Mouse (Mus musculus) embryonic facial prominence, embryonic 10.5 days (tissue): ENCODE data around the gene Phospho1. TPM values are rescaled to one million over a fixed set of nuclear protein-coding genes. Genes with fewer than 3 reads are reported as not detected.

Experiments used
- DNase-seq: peaks from one replicate; pipeline ENCODE4 v3.0.0-alpha.2; 2017; ENCODE audit warnings: low spot score
- H3K27ac ChIP-seq: fragments of 300-500 bp; sonication (generic); replicated peaks from 2 replicates; pipeline ENCODE4 v1.5.1; 2016; ENCODE audit warnings: mild to moderate bottlenecking
- H3K27me3 ChIP-seq: fragments of 300-500 bp; sonication (generic); replicated peaks from 2 replicates; pipeline ENCODE4 v1.6.1; 2016; ENCODE audit warnings: low read depth, mild to moderate bottlenecking; ENCODE audit not compliant: poor library complexity, severe bottlenecking
- H3K36me3 ChIP-seq: fragments of 300-500 bp; sonication (generic); replicated peaks from 2 replicates; pipeline ENCODE4 v1.6.1; 2016; ENCODE audit warnings: mild to moderate bottlenecking, moderate library complexity
- H3K4me1 ChIP-seq: fragments of 300-500 bp; sonication (generic); 2 replicates; pipeline ENCODE4 v1.6.1; 2016
- H3K4me3 ChIP-seq: fragments of 300-500 bp; sonication (generic); 2 replicates; pipeline ENCODE4 v1.5.1; 2016; ENCODE audit warnings: mild to moderate bottlenecking, moderate library complexity
- H3K9me3 ChIP-seq: fragments of 300-500 bp; sonication (generic); 2 replicates; pipeline ENCODE4 v1.6.1; 2016; ENCODE audit warnings: mild to moderate bottlenecking
- WGBS: fragments of 180-500 bp; shearing (Covaris S2); methylation state at CpG from one replicate; pipeline ENCODE4 v1.1.7; 2016; 5-methylcytosine and 5-hydroxymethylcytosine counted together
- polyA plus RNA-seq: library from polyadenylated mRNA; unstranded; fragments of >200 nt; fragmentation: Nextera tagmentation; extraction: Ambion mirVana; gene quantifications from 2 replicates; pipeline ENCODE4 v1.2.1, GENCODE M21; 2016

Phospho1 gene
- polyA plus RNA-seq: not detected in 2 replicates

- peaks cover 18% of the 10 kb centered on the region for H3K4me1 ChIP-seq
- H3K27me3 ChIP-seq: peaks cover 76% of the 10 kb centered on the region
- DNase-seq: peak; percentile 95
- WGBS: under 1% methylated on average over 78 of the region's 78 CpGs
- no peaks in the 10 kb centered on the region for H3K9me3 ChIP-seq
- H3K36me3 ChIP-seq: no peaks in the 10 kb centered on the region
- H3K4me3 ChIP-seq: peak within 1 kb of the TSS; percentile 72
- H3K27ac ChIP-seq: peak within 1 kb of the TSS; percentile 82
Measured at GRCm38 (mm10) chr11:95824071-95824876, at the start of gene Phospho1. Gene Phospho1, plus strand, starts transcription at chr11:95824499.

GRCm38 (mm10) chr11:95777323-95778297 is 46.7 kb upstream of the Phospho1 start:
- Histone ChIP-seq H3K4me3 (no peak overlapping the region), H3K27ac (no peak overlapping the region), H3K27me3 (no peaks in the 10 kb centered on the region), H3K36me3 (peaks cover 34% of the 10 kb centered on the region), H3K9me3 (no peaks in the 10 kb centered on the region), H3K4me1 (peaks cover 5% of the 10 kb centered on the region; the same call in 1 of the 2 replicates)
- 81% methylated on average over 17 of the region's 17 CpGs for WGBS
- DNase-seq: no peak

DNA sequence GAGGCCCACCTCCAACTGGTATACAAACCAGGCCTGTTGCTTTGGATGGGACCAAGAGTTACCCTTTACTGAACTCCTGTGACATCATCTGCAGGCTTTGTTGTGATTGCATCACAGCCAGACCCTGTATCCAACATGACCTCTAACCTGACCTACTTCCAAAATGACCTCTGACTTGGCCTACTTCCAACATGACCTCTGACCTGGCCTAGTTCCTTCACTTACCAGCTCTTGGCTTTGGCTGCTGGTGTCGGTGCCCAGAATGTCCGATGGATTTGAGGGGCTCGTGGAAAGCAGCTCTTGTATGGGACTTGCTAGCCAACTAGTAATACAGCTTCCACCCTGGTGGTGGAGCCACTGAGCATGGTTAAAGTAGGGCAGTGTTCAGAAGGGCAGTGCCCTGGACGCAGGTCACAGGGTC is 45.5 kb upstream of the Phospho1 start:
- peaks cover 5% of the 10 kb centered on the region; the same call in 1 of the 2 replicates for H3K4me1 ChIP-seq
- no peak for DNase-seq
- H3K27me3 ChIP-seq: no peaks in the 10 kb centered on the region
- peaks cover 23% of the 10 kb centered on the region for H3K36me3 ChIP-seq
- no peaks in the 10 kb centered on the region for H3K9me3 ChIP-seq
- 75% methylated on average over 4 of the region's 4 CpGs for WGBS
- no peak overlapping the region for H3K4me3 ChIP-seq
- H3K27ac ChIP-seq: no peak overlapping the region

- peaks cover 5% of the 10 kb centered on the region; the same call in 1 of the 2 replicates for H3K4me1 ChIP-seq
- WGBS: 93% methylated on average over 4 of the region's 4 CpGs
Measured at GRCm38 (mm10) chr11:95779366-95779765, 44.9 kb upstream of the Phospho1 start.

DNA sequence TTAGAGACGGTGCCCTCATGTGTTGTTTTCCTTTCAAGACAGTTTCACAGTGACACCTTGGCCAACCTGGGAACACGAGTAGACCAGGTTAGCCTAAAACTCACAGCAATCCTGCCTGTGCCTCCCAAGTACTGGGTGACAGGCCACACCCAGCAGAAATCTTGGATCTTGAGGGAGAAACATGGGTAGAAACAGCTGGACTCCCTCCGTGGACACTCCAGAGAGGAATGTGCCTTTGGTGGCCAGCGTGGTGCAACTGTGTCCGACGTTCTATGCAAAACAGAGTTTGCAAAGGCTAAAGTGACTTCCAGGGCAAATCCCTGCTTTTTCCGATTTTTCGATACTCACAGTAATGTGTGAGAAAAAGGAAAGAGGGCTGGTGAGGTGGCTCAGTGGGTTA is 43.8 kb upstream of the Phospho1 start:
- H3K9me3 ChIP-seq: 0 out of 2 replicates have a peak, but pooled peaks cover 3% of the 10 kb centered on the region
- WGBS: 91% methylated on average over 8 of the region's 8 CpGs
- peaks cover 5% of the 10 kb centered on the region; the same call in 1 of the 2 replicates for H3K4me1 ChIP-seq
- H3K36me3 ChIP-seq: peaks cover 18% of the 10 kb centered on the region
- H3K4me3 ChIP-seq: no peak overlapping the region
- no peak overlapping the region for H3K27ac ChIP-seq
- no peaks in the 10 kb centered on the region for H3K27me3 ChIP-seq
- no peak for DNase-seq

More at GRCm38 (mm10) chr11:95779366-95779765, 44.9 kb upstream of the Phospho1 start:
- DNase-seq: no peak
- Histone ChIP-seq H3K9me3 (no peaks in the 10 kb centered on the region), H3K27me3 (no peaks in the 10 kb centered on the region), H3K36me3 (peaks cover 22% of the 10 kb centered on the region), H3K27ac (no peak overlapping the region), H3K4me3 (no peak overlapping the region)

DNA sequence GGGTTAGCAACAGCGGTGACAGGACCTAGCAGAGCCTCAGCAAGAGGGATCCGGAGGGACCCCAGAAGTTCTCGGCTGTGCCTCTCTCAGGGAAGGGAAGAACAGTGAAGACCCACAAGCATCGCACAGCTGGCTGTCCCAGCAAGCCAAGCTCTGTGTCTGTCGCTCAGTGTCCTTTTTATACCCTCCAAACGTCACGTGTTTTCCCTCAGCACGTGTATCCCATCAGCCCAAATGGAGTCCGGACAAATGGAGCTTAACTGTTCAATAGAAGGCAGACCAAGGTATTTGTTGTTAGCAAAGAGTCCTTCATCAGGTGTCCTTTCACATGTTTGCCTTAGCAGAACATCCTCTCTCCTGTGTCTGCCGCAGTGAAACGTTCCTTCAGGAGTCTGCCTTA is 42.7 kb upstream of the Phospho1 start:
- Histone ChIP-seq H3K27ac (no peak overlapping the region), H3K4me3 (no peak overlapping the region), H3K4me1 (peaks cover 5% of the 10 kb centered on the region; the same call in 1 of the 2 replicates), H3K9me3 (0 out of 2 replicates have a peak, but pooled peaks cover 6% of the 10 kb centered on the region), H3K27me3 (no peaks in the 10 kb centered on the region), H3K36me3 (peaks cover 12% of the 10 kb centered on the region; the same call in 1 of the 2 replicates)
- 82% methylated on average over 11 of the region's 11 CpGs for WGBS
- no peak for DNase-seq

DNA sequence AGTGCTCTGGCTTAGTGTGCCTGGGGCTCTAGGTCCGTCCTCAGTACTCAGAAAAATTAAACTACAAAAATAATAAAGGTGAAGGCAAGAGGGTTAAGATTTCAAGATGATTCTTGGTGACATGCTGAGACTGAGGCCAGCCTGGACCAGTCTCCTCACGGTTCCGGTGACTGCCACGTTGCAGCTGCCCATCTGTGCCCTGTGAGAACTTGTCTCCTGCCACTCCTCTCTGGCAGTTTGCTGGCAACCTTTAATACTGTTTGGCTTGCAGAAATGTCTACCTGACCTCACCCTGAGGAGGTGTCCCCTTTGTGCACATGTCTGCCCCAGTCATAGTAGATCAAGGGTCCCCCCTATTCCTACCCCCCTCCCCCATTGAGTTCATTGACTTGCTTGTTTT is 40.8 kb upstream of the Phospho1 start:
- H3K27ac ChIP-seq: no peak overlapping the region
- H3K36me3 ChIP-seq: no peaks in the 10 kb centered on the region
- 81% methylated on average over 4 of the region's 4 CpGs for WGBS
- 0 out of 2 replicates have a peak, but pooled peaks cover 6% of the 10 kb centered on the region for H3K9me3 ChIP-seq
- H3K4me3 ChIP-seq: no peak overlapping the region
- H3K4me1 ChIP-seq: no peaks in the 10 kb centered on the region
- no peaks in the 10 kb centered on the region for H3K27me3 ChIP-seq
- no peak for DNase-seq

GRCm38 (mm10) chr11:95783958-95784357 is 40.3 kb upstream of the Phospho1 start:
- H3K4me1 ChIP-seq: no peaks in the 10 kb centered on the region
- H3K27ac ChIP-seq: no peak overlapping the region
- H3K4me3 ChIP-seq: no peak overlapping the region
- 84% methylated on average over 9 of the region's 9 CpGs for WGBS
- no peaks in the 10 kb centered on the region for H3K36me3 ChIP-seq
- no peak for DNase-seq
- 0 out of 2 replicates have a peak, but pooled peaks cover 6% of the 10 kb centered on the region for H3K9me3 ChIP-seq
- no peaks in the 10 kb centered on the region for H3K27me3 ChIP-seq

- no peak for DNase-seq
- no peaks in the 10 kb centered on the region for H3K4me1 ChIP-seq
- no peak overlapping the region for H3K27ac ChIP-seq
- 0 out of 2 replicates have a peak, but pooled peaks cover 6% of the 10 kb centered on the region for H3K9me3 ChIP-seq
- 89% methylated on average over 4 of the region's 4 CpGs for WGBS
- H3K36me3 ChIP-seq: no peaks in the 10 kb centered on the region
- no peak overlapping the region for H3K4me3 ChIP-seq
- no peaks in the 10 kb centered on the region for H3K27me3 ChIP-seq
Measured at GRCm38 (mm10) chr11:95785675-95786074, 38.6 kb upstream of the Phospho1 start.

GRCm38 (mm10) chr11:95786511-95786910 is 37.8 kb upstream of the Phospho1 start:
- H3K9me3 ChIP-seq: 0 out of 2 replicates have a peak, but pooled peaks cover 6% of the 10 kb centered on the region
- 84% methylated on average over 6 of the region's 6 CpGs for WGBS
- DNase-seq: no peak

GRCm38 (mm10) chr11:95789451-95789891 is 34.8 kb upstream of the Phospho1 start:
- Histone ChIP-seq H3K27me3 (peaks cover 4% of the 10 kb centered on the region; the same call in 1 of the 2 replicates), H3K4me1 (0 out of 2 replicates have a peak, but pooled peaks cover 3% of the 10 kb centered on the region), H3K36me3 (no peaks in the 10 kb centered on the region), H3K4me3 (no peak overlapping the region), H3K27ac (no peak overlapping the region), H3K9me3 (0 out of 2 replicates have a peak, but pooled peaks cover 6% of the 10 kb centered on the region)
- no peak for DNase-seq
- 90% methylated on average over 8 of the region's 8 CpGs for WGBS

More at GRCm38 (mm10) chr11:95786511-95786910, 37.8 kb upstream of the Phospho1 start:
- Histone ChIP-seq H3K4me3 (no peak overlapping the region), H3K36me3 (no peaks in the 10 kb centered on the region), H3K27ac (no peak overlapping the region), H3K4me1 (no peaks in the 10 kb centered on the region), H3K27me3 (no peaks in the 10 kb centered on the region)

DNA sequence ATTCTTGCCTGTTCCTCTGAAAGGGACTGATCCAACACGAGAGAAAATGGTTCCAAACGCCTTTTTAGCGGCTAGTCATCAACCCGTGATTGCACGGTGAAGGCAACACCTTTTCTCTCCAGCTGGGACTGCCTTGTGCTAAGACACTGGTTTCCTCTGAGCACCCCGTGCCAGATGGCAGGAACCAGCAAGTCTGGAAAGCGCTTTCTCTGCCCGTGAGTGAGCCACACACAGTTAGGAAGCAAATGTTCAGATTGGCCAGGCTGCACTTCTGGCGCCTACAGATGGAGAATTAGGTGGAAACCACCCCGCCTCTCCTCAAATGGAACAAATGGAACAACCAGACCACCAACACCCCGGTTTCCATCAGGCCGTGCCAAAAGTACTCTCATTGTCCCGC is 32.5 kb upstream of the Phospho1 start:
- DNase-seq: no peak
- 86% methylated on average over 13 of the region's 13 CpGs for WGBS
- Histone ChIP-seq H3K9me3 (no peaks in the 10 kb centered on the region), H3K4me3 (no peak overlapping the region), H3K27me3 (peaks cover 21% of the 10 kb centered on the region), H3K4me1 (peaks cover 11% of the 10 kb centered on the region), H3K36me3 (no peaks in the 10 kb centered on the region), H3K27ac (no peak overlapping the region)
